Mouse (Mus musculus) urinary bladder, postnatal 10 days (tissue): ENCODE data around the gene Elavl3.

Experiments used
- DNase-seq: peaks from one replicate; pipeline ENCODE4 v3.0.0; 2022; ENCODE audit warnings: low spot score

Elavl3 gene

DNA sequence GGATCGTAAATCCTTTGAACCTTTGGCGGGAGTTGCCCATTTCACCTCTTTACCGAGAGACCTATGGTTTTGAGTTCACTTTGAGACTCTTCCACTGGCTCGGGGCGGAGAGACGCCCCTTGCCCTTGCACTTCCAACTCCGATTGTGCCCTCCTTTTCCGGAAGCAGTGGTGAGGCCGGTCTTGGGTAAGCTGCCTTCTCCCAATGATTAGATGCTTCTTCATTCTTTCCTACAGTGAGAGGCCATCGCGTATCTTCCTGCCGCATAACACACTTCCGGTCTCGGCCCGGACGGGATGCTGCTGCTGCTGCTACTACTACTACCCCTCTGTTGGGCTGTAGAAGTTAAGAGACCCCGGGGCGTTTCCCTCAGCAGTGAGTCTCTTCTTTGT is 48.7 kb downstream of the Elavl3 start:
- no peak for DNase-seq

DNA sequence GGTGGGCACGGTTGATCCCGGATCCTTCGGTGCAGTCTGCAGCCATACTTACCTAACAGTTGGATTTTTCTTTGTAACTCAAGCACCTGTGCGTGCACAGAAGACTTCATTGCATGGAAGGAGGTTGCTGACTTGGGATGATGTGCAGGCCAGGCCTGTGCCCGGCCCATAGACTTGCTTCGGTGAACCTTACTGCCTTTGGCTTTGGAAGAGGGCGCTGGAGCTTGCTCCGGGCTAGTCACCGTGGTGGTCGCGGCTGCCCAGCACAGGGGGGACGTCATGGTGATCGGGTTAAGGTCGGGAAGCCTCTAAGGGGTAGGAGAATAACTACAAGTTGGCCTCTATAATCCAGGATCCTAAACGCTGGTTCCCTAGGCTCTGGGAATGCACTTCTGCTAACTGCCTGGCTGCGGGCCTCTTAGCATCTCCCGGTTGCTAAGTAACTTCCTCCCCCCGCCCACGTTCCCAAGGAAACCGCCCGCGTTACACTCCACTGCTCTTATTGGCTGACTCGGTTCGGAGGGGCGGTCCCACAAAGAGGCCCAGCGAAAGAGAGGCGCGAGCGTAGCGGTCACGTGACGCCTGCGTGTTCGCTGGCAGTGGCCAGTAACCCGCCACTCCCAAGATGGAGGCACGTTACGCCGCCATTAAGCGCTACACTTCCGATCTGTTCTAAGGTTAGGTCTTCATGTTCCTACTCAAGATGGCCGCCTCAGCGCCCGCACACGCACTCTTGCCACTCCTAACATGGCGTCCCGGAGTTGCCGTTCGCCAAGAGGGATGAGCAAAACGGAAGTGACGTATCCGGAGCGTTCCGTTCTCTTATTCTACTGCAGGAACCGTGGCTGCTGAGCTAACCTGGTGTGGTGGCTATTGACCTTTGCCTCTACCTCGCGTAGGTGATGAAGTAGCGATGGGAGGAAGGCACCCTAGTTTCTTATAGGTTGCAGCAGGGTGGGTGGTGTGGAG is 49.3 kb downstream of the Elavl3 start, which contains the start of the genes Ccdc151 and Prkcsh:
Ccdc151 (minus strand) TSS at position 441 of the 969 bp plus-strand sequence.
Prkcsh (plus strand) TSS at position 613 of the 969 bp plus-strand sequence.
- DNase-seq: peak; percentile 97

DNA sequence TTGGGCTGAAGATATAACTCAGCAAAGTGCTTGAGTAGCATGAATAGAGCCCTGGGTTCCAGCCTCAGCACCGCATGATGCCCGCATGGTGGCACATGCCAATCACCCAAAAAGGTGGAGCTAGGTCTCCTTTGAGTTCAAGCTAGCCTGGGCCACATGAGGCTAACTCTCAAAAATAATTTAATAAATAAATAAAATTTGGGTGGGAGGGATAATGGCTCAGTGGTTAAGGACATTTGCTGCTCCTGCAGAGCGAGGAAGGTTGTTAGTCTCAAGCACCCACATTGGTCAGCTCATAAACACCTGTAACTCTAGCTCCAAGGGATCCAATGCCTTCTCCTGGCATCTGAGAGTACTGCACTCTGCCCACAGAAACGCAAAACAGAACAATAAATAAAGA is 50.2 kb downstream of the Elavl3 start:
- DNase-seq: no peak

DNA sequence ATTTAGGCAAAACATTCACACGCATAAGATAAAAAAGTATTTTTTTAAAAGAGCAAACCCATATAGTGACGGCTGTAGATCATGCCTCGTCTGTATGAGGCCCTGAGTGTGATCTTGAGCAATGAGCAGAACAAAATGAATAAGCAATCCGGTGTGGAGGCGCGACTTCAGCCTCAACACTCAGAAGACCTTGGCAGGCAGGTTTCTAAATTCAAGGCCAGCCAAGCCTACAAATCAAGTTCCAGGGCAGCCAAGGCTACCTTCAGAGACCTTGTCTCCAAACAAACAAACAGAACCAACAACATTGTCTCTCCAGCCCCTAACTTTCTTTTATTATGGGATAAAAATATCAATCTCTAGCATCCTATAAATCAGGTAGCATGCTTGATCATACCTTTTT is 51.5 kb downstream of the Elavl3 start:
- DNase-seq: no peak

DNA sequence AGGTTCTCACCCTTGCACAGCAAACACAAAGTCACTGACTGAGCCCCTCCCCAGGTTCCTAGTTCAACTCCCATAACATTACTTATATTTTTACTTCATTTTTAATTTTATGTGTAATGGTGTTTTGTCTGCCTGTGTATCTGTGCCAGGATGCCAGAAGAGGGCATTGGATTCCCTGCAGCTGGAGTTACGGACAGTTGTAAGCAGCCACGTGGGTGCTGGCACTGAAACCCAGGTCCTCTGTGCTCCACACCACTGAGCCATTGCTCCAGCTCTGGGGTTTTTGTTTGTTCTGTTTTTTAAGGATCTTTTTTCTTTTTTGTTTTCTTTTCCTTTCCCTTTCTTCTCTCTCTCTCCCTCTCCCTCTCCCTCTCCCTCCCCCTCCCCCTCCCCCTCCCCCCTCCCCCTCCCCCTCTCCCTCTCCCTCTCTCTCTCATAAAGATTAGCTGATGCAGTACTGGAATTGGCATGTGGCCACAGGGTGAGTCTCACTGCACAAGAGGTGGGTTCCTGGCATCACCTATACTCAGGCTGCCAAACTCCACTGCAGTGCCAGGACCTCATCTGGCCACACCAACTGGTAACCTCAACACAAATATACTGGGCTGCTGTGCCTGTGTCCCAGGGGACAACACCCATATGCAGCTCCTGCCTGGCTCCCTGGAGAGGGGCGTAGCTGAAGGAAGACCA is 55.5 kb downstream of the Elavl3 start:
- DNase-seq: no peak

DNA sequence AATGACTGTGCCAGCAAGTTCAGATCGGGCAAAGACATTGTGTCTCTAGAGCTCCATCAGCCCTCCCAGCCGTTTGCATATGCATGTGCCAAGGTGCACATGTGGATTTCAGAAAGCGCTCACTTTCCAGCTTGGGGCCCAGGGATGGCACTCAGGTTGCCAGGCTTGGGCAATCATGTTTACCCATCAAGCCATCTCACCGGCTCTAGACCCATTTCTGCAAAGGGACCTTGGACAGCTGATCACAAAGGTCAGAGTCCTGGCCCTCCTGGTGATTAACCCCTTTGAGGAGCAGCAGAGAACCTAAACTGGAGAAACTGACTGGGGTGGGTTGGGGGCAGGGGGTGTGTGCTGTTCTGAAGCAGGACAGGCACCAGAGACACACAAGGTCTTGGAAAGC is 59.6 kb downstream of the Elavl3 start:
- DNase-seq: no peak

DNA sequence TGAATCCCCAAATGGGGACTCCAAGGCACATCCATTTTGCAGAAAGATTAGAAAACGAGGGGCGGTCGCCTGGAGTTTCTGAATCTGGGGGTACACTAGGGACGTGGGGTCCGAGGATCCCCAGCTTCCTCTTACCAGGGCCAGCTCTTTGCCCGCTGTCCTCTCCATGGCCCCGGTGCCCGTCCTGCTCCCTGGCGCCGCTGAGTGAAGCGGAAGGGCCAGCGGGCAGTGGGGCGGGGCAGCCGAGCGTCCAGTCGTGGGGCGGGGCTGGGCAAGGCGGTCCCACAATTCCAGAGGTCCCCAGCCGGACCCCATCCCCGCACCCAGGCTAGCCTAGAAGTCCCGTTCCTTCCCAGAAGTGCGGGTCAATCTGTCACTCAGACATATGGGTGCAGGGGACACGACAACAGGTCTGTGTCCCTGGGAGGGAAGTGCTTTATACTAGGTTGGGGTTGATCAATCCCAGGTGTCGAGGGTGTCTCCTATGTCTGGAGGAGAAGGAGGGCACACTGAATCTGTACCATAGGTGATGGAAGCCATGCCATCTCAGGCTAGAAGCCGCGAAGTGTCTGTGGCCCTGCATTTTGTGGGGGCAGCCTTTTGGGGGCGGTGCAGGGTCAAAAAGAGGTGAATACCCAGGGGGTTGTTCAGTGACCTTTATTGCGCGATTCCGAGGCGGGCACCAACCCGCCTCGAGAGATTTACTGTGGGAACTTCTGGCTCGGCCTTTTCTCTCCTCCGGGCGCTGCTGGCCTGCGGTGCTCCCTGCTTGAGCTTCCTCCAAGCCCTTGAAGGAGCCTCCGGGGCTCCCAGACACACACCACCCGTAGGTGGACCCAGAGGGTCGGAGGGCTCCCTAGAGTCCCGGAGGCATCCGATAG is 62.4 kb downstream of the Elavl3 start, which contains the start of gene Rgl3:
Rgl3 (minus strand) TSS at position 217 of the 881 bp plus-strand sequence.
- DNase-seq: no peak

DNA sequence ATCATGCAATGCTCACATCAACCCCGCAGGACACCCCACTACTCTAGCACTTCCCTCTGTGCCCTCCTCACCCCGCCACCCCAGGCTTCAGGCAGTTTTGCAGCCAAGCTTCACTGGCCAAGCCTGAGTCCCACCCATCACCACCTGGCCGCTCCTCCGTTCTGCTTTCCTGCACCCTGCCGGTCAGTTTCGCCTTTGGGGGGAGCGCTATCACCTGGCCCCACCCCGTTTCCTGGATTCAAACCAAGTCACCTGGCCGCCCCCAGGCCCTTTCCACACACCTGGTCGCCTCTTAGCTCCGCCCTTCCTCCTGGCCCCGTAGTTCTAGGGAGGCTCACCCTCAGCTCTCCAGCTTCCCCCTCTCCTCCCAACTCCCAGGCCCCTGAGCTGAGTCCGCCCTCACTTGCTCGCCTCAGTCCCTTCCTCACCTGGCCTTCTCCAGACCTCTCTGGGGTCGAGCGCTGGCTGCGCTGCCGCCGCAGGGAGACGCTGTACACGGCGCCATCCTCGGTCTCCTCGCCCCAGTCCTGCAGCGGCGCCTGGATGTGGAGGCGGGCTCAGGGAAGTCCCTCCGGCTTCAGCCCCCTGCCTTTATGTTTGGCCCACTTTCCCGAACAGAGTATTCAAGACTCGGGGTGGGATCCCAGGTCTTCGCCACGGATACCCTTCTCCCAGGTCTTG is 63.3 kb downstream of the Elavl3 start:
- DNase-seq: no peak

DNA sequence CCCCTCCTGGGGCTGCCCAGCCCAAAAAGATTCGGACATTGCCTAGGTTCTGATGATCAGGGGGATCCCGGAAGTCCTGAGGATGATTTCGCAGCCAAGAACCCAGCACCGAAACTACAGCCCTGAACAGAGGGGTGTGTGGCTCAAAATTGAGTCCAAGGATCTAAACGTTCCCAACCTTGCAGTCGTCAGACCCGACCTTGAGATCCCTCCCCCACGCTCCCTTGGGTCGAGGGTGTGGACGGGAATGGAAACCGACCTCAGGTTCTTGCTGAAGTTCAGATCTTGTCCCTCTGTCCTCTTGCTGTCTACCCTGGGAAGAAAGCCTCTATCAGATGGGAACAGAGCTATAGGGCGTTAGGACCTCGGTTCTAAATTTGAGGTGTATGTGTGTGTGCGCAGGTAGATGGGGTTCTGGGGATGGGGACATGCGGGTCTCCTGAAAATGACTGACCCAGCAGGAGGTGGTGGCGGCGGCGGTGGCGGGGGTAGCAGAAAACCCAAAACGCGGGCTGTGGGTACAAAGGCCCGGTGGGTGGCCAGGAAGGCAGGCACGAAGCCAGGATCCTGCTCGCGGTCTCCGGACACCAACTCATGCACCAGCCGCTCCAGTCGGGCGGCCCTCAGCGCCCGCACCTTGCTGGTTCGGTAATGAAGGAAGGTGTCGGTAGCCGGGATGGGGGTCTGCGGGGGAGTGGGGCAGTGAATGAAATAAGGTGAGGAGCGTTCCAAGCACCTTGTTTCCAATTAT is 64.1 kb downstream of the Elavl3 start:
- DNase-seq: no peak

DNA sequence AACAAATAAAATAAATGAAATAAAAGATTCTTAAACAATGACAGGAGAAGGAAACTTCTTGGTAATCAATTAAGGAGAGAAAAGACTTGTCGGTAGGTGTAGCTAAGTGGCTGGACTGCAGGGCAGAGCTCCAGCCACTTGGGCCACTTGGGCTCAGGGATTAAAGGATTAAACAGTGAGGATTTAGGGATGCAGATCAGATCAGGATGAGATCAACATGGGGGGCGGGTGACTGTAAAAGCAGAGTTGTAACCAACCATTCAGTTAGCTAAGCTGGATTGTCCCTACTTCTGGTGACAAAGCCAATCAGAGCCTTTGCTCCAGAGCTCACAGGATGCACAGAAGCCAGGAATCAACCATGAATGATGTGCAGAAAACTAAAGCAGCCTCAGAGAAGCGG is 67.9 kb downstream of the Elavl3 start:
- DNase-seq: no peak

DNA sequence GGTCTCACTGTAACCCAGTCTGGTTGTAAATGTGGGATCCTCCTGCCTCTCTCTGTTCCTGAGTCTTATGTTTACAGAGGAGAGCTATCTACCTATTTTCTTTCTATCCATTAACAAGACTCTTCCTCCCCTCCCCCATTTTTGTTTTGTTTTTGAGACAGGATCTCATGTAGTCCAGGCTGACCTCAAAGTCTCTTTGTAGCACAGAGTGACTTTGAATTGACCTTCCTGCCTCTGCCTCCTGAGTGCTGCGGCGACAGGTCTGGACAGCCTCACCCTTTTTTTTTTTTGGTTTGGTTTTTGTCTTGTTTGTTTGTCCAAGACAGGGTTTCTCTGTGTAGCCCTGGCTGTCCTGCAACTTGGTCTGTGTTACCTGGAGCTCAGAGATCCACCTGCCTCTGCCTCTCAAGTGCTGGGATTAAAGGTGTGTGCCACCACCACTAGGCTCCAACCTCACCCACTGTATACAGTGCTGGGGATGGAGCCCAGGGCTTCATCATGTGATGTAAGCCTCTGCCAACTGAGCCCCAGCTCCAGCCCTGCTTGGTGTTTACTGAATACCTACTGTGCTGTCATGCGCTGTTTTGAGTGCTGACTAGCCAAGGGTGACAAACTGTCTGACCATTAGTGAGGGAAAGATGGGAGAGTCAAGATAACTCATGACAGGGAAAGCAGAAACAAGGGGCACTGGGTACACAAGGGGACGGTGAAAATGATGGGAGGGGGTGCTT is 73.3 kb downstream of the Elavl3 start:
- no peak for DNase-seq

DNA sequence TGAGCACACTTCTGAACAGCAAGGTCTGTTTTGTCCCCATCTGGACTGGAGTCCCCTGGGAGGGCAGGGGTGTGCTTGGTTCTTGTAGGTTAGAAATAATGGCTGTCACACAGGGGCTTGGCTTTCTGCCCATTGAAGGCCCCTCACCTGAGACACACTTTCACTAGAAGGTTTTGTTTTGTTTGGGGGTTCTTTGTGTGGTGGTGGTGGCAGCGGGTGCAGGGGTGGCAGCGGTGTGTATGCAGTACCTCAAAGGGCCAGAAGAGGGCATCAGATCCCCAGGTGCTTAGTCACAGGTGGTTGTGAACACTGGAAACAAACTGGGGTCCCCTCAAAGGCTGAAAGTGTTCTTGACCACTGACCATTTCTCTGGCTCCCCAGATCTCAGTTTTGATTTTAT is 73.9 kb downstream of the Elavl3 start:
- no peak for DNase-seq

DNA sequence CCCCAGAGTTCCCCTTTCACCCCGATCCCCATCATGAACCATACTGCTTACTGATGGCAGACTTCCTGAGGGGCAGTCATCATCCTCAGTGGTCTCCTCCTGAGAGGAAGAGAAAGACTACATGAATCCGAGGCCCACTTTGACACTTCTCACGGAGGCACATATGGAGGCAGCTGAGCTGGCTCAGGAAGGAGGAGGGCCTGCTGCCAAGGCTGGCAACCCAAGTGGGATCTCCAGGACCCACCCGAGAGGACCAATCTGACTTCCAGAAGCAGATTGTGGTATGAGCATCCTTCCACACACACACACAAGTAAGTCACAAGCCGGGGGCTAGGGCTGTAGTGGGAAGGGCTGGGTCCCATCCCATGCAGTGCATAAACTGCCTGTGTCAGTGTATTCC is 74.5 kb downstream of the Elavl3 start:
- no peak for DNase-seq

DNA sequence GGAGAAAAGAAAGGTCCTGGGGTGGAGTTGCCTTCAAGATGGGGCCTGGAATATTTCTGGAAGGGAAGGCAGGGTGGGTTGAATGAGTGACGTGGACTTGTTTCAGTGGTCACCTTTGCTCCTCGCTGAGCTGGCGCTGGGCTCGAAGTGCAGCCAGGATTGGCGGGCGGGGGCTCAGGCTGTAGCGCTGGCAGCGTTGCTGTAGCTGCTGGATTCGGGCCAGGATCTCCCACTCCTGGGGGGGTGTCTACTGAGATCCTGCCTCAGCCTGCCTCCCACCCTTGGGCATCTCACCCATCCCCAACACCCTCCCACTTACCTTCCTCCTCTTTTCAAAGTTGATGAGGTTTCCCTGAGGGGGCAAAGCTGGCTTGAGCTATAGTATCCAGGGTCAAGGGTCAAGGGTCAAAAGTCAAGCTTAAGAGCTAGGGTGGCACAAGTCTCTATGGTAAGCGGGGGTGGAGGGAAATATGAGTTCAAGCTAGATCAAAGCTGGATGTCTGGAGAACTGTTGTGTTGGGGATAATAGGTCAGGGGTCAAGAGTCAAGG is 75.1 kb downstream of the Elavl3 start:
- no peak for DNase-seq

DNA sequence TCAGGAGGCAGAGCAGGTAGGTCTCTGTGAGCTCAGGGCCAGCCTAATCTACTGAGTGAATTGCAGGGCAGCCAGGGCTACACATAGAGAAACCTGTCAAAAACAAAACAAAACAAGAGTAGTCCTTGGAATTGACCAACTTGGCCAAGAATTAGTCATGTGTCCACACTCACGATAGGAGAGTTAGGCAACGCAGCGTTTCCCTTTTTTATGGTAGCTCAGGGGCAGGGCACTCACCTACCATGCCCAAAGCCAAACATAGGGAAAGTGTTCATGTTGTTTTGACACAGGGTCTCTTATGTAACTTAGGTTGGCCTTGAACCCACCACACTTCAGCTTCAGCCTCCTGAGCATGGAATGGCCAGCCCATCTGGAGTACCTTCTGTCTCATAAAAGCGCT is 82.5 kb downstream of the Elavl3 start:
- no peak for DNase-seq

DNA sequence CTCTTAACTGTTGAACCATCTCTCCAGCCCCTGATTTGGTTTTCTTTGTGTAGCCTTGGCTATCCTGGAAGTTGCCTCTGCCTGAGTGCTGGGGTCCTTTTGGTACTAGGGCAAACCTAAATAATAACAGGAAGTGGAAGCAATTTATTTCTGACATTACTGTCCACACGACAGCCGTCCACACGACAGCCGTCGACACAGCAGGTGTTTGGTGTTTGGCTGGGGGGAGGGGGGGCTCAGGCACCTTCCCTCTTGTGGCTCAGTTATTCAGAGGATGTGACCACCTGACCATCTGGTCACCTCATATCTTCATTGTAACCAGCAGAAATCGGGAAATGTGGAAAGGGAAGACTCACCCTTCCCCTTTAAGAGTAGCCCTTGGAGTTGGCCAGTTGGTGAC is 82.9 kb downstream of the Elavl3 start:
- no peak for DNase-seq
